Mouse (Mus musculus) induced T-regulatory cell, adult 2 months (primary cell): ENCODE measurements around the gene Rgcc.

ENCODE experiments used
- DNase-seq: peaks from one replicate; pipeline ENCODE4 v3.0.0-alpha.2; 2012; ENCODE audit warnings: low read depth

The Rgcc gene

DNA sequence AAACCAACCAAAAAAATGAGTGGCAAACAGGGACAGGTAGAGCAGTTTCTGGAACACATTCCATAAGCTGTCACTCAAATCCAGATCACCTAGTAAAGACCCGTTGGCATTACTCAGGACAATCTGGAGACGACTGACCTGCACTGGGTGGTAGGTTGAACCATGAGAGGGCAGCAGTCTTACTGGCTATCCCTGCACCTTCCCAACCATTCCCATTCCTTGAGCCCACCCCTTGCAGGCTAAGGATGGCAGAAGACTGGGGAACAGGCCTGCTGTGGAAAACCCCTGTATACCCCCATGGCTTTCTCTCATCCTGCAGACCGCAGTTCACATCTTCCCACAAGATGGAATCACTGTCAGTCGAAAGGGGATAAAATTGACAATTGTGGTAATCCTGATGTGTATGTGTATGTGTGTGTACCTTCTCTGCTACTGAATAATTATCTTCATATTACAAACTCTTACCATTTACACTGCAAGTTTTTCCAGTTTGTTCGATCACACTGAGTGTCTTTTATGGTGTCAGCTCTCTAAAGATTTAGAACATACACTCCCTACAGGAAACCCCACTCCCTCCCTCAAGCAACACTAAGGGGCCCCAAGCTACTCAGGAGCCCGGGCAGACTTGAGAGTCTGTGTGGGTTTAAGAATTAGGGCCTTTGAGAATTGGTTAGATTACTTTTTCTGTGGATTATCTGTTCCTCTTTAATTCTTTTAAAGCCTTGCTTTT, 59.6 kb downstream of the Rgcc start:
- DNase-seq: no peak

DNA sequence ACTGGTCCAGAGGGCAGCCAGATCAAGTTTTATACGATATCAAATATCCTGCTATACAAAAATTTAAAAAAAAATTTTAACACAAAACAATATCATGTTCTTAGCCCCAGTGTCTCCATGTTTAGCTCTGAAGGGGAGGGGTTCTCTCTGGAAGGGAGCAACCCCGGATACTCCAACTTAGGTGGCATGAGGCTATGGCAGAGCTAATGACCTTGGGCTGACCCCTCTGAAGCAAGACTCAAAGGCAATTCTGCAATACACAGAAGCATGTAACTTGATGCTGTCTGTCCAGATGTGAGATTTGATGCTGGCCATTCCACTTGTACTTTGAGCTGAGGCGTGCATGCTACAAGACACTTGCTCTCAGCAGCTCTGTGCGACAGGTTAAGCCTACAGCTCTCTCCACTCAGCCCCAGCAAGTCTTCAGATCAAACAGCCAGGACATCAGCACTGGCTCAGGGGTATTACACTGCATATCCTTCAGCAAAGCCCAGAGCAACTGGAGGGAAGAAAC, 60.3 kb downstream of the Rgcc start:
- DNase-seq: no peak

GRCm38 (mm10) chr14:79239402-79239801, 62.0 kb downstream of the Rgcc start:
- no peak for DNase-seq
